Mouse (Mus musculus): Measurements from ENCODE around the gene Matn3. TPM values are rescaled to one million over a fixed set of nuclear protein-coding genes. Genes with fewer than 3 reads are reported as not detected.
A peak's percentile ranks its signal among the peaks of the same experiment; 100 is the strongest.

The Matn3 gene
- polyA plus RNA-seq (2012; rRNA removed): 0.01 TPM in 1 of 2 replicates, not detected in the other

GRCm38 (mm10) chr12:8947714-8948464, at the start of gene Matn3:
Gene Matn3, plus strand, starts transcription at chr12:8947929.
- peak; percentile 45 for DNase-seq (ENCODE audit: low spot score)

- DNase-seq (ENCODE audit: low spot score): no peak
Measured at GRCm38 (mm10) chr12:8898879-8899785, 48.6 kb upstream of the Matn3 start.

- no peak for DNase-seq (ENCODE audit: low spot score)
Measured at GRCm38 (mm10) chr12:8900107-8900698, 47.5 kb upstream of the Matn3 start.

- no peak for DNase-seq (ENCODE audit: low spot score)
Measured at GRCm38 (mm10) chr12:8900919-8901663, 46.6 kb upstream of the Matn3 start.

- DNase-seq (ENCODE audit: low spot score): no peak
Measured at GRCm38 (mm10) chr12:8901934-8902333, 45.8 kb upstream of the Matn3 start.

GRCm38 (mm10) chr12:8902479-8902878, 45.2 kb upstream of the Matn3 start:
- DNase-seq (ENCODE audit: low spot score): no peak

- no peak for DNase-seq (ENCODE audit: low spot score)
Measured at GRCm38 (mm10) chr12:8912860-8913685, 34.7 kb upstream of the Matn3 start.

- DNase-seq (ENCODE audit: low spot score): no peak
Measured at GRCm38 (mm10) chr12:8913701-8914340, 33.9 kb upstream of the Matn3 start.

GRCm38 (mm10) chr12:8916378-8916777, 31.4 kb upstream of the Matn3 start:
- peak; percentile 74 for DNase-seq (ENCODE audit: low spot score)

- no peak for DNase-seq (ENCODE audit: low spot score)
Measured at GRCm38 (mm10) chr12:8919231-8919630, 28.5 kb upstream of the Matn3 start.

- no peak for DNase-seq (ENCODE audit: low spot score)
Measured at GRCm38 (mm10) chr12:8920996-8921393, 26.7 kb upstream of the Matn3 start.

GRCm38 (mm10) chr12:8921394-8922368, 26.0 kb upstream of the Matn3 start, which contains the start of gene Laptm4a:
Gene Laptm4a, plus strand, starts transcription at chr12:8921664.
- peak; percentile 99 for DNase-seq (ENCODE audit: low spot score)

GRCm38 (mm10) chr12:8922369-8923124, 25.2 kb upstream of the Matn3 start:
- DNase-seq (ENCODE audit: low spot score): no peak

- DNase-seq (ENCODE audit: low spot score): no peak
Measured at GRCm38 (mm10) chr12:8923125-8923410, 24.7 kb upstream of the Matn3 start.

GRCm38 (mm10) chr12:8923603-8924002, 24.1 kb upstream of the Matn3 start:
- DNase-seq (ENCODE audit: low spot score): no peak

- no peak for DNase-seq (ENCODE audit: low spot score)
Measured at GRCm38 (mm10) chr12:8927652-8928051, 20.1 kb upstream of the Matn3 start.

GRCm38 (mm10) chr12:8928766-8929165, 19.0 kb upstream of the Matn3 start:
- DNase-seq (ENCODE audit: low spot score): no peak

GRCm38 (mm10) chr12:8931083-8931482, 16.6 kb upstream of the Matn3 start:
- DNase-seq (ENCODE audit: low spot score): no peak
